Mouse (Mus musculus): ENCODE results near the gene Lancl3.

DNA sequence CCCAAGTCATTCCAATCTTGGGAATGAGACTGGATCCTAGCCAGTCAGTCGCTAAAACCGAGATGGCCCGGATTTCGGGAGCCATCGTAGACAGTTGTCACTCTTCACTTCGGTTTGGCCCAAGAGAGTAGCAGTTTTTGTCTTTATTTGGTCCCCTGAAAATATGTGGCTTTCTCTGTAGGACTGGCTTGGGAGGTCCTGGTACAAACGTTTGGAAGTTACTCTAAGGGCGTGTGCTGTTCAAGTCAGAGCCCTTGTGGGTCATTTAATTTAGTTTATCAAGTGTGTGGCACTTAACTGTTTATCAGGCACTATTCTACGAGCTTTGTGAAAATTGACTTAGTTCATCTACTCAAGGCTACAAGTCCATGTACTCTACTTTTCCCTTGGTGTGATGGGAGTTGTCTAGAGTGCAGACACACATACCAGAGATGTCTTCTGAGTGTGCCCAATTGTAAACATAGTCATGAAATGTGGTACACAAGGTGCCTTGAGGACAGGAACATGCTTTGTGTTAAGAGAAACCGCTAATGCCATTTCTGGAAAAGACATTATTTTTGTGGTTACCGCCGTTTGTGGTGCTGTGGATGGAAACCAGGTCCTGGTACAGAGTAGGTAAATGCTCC is 73.8 kb downstream of the Lancl3 start:
- TF ChIP-seq CTCF (IDR thresholded peaks at IDR 0.05; ENCODE audit: low read depth), result no peak
- no peak for TF ChIP-seq EP300 (IDR thresholded peaks at IDR 0.05; ENCODE audit: low read depth)
